Mouse (Mus musculus): ENCODE results near the gene Trappc2.

Trappc2 gene

GRCm38 (mm10) chrX:166440036-166440615 is at the start of gene Trappc2:
Trappc2 (plus strand) TSS chrX:166440574.
- DNase-seq (ENCODE audit: low spot score in 2 of 2): peak in 1 of 2 experiments; percentile 16

DNA sequence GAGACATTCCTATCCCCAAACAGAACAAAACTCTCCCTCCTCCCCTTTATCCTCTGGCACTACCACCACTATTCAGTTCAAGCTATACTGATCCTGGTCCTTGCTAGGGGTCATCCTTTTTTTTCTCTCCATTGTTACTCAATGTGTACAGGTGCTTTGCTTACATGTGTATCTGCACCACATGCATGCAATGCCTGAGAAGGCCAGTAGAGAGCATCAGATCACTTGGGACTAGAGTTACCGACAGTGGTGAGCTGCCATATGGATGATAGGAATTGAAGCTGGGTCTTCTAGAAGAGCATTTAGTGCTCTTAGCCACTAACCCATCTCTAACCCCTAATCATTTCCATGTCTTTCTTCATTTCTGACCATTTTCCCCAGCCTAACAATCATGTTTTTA is 46.6 kb upstream of the Trappc2 start:
- DNase-seq (ENCODE audit: low spot score in 2 of 2): no peak

DNA sequence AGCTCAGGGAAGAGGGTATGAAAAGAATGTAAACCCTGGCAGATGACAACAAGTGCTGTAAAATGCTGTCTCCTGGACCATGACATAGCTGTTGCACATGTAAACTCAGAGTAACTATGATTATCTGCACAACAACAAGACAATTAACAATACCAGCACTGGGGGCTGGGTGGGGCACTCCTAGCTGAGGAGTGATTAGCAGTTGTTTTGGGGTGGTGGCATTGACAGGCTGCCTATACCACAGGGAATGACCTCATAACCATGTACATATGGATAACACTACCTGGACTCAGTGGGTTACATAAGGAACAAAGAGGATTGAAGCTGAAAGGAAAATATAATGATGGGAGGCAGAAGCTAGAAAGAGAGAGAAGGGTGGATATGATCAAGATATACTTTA is 32.5 kb upstream of the Trappc2 start:
- no peak for DNase-seq (ENCODE audit: low spot score in 2 of 2)

DNA sequence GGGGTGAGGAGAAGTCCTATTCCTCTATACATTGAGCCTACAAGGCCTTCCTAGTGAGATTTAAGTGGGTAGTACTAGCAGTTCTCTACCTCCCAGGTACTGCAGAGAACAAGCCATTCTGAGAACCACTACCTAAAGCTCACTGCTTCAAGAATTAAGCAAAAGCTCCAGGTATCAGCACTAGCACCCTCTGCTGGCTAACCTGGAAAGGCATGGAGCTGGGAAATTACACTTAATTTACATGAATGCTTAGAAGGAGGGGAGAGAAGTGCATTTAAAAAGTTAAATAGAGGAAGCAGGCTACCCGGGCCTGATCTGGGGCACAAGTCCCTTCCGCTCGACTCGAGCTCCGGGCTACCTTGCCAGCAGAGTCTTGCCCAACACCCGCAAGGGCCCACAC is 24.2 kb upstream of the Trappc2 start:
- DNase-seq (ENCODE audit: low spot score in 2 of 2): peak in 1 of 2 experiments; percentile 24

- no peak for DNase-seq (ENCODE audit: low spot score in 2 of 2)
These were observed 5.6 kb upstream of the Trappc2 start for GRCm38 (mm10) chrX:166434812-166435211.

DNA sequence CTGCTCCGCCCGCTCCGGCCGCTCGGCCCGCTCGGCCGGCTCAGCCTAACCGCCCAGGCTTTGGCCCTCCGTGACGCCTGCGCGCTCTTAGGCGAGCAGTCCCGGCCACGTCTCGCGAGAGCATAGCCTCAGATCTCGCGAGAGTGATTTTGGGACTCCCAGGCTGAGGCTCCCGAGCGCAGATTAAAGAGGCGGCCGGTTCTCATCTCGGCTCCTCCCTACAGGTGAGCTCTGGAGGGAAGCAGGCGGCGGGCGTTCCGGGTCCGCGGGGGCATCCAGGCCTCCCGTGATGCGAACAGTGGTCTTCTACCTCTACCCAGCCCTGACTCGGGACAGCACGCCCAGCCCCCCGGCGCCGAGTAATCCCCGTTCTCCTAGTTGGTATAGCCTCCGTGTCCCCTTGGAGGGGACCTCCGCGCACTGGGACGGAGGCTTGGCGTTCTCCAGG is 266 bp downstream of the Trappc2 start, which contains the start of gene Ofd1:
Gene Ofd1 (minus strand): TSS at position 89 of the 448 bp plus-strand sequence.
- DNase-seq (ENCODE audit: low spot score in 2 of 2): peak; percentile 77 to 85

DNA sequence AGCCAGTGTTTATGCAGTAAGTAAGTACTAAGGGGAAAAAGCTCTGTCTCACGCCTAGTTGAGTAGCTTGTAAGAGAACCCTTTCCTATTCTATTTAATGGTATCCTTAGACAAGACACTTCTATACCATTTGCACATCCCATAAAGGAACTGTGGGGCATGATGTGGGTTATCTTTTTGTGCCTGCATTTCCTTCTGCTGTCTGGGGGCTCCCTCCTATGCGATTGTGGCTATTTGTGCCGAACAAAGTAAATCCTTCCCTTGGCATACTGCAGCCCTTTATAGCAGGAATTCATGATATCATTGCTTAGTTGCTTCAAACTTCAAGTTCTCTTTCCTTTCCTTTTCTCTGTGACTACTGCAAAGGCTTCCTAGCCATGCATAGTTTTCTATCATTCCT is 4.2 kb downstream of the Trappc2 start:
- no peak for DNase-seq (ENCODE audit: low spot score in 2 of 2)

- DNase-seq (ENCODE audit: low spot score in 2 of 2): no peak
These were observed 13.2 kb downstream of the Trappc2 start for GRCm38 (mm10) chrX:166453532-166453931.

GRCm38 (mm10) chrX:166454331-166454730 is 14.0 kb downstream of the Trappc2 start:
- no peak for DNase-seq (ENCODE audit: low spot score in 2 of 2)

DNA sequence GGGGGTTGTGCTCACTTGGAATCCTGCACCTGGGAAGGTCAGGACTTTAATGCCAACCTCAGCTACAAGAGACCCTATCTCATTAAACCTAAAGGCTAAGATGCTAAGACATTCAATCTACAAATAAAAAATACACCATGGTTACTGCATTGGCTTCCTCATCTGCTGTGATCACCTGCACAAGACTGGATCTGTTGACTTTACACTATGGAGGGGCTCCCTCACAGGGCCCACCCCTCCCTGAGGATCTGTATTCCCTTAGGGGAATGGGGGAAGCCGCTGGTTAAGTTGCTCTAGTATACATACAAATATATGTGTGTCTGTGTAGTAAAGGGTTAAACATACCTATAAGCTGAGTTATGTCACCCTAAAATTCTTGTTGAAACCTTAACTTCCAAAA is 15.2 kb downstream of the Trappc2 start:
- no peak for DNase-seq (ENCODE audit: low spot score in 2 of 2)

DNA sequence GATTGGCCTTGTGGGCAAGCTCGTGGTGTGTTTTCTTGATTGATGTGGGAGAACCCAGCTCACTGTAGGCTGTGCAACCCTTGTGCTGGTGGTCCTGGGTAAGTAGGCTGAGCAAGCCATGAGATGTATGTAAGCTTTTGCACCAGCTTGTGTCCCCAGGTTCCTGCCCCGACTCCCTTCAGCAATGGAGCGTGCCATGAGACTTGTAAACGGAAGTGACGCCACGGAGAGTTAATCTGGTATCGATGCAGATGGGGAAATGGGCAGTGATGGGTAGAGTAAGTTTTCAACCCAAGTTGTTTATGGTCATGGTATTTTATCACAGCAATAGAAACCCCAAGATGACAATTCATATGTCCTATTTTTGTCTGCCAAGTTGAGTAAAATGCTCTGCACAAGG is 27.9 kb downstream of the Trappc2 start:
- peak in 1 of 2 experiments; percentile 9 for DNase-seq (ENCODE audit: low spot score in 2 of 2)

- no peak for DNase-seq (ENCODE audit: low spot score in 2 of 2)
These were observed 32.2 kb downstream of the Trappc2 start for GRCm38 (mm10) chrX:166472612-166473011.

DNA sequence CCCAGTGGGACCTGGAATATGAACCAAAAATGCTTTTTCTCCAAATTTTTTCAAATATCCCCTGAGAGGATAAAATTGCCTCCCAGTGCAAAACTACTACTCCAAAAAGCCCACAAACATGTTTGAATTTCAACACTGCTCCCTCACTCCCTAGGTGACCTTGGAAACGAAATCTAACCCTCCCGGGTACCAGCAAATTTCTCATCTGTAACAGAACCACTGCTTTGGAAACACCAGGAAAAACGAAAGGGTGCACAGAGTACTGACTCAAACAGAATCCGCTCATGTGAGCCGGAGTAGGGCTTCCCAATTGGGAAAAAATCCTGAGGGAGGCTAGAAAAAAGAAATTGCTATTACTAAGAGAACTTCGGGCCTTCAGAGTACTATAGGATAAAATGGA is 37.0 kb downstream of the Trappc2 start:
- no peak for DNase-seq (ENCODE audit: low spot score in 2 of 2)

DNA sequence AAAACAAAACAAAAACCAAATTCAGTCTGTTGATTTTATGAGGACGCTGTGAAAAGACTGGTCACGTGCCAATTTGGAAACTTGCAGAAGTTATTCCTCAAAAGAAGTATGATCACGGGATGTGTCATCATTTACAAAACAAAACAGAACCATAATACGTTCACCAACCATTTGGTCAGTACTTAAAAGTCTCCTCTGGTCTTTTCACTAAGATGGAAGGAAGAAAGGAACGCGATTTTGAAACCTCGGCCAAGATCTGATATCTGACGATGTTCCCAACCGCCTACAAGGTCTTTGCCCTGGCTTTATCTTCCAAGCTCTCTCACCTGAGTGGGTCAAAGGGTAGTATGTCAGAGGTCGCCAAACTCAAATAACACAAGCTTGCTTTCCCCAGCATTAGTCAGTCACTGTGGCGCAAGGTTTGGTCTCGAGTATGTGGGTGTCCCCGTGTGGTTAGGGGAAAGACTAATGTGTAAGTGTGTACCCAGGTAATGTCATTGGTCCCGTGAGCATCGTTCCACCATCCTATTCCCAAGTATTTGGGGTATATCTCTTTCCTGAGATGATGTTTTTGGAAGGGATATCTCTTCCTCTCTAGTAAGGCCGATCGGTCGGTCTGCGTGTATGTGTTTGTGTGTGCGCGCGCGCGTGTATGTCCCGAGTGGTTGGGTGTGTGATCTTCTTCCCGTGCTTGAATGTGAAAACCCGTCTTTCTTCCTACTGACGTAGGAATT is 38.4 kb downstream of the Trappc2 start:
- peak; percentile 8 to 20 for DNase-seq (ENCODE audit: low spot score in 2 of 2)

- peak; percentile 86 to 91 for DNase-seq (ENCODE audit: low spot score in 2 of 2)
These were observed 39.1 kb downstream of the Trappc2 start, which contains the start of gene Rab9 for GRCm38 (mm10) chrX:166479365-166479983. Rab9 (minus strand) TSS chrX:166479867.

DNA sequence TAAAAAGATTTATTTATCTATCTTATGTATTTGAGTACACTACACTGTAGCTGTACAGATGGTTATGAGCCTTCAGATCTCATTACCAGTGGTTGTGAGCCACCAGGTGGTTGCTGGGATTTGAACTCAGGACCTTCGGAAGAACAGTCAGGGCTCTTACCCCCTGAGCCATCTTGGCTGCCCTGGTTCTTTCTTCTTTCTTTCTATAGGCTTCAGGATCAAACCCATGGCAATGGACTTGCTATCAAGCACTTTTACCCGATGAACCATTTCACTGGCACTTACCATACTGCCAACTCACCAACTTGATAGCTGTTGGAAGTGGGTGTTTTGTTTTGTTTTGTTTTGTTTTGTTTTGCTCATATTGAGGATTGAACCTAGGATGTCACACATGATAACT is 54.7 kb downstream of the Trappc2 start:
- DNase-seq (ENCODE audit: low spot score in 2 of 2): no peak

DNA sequence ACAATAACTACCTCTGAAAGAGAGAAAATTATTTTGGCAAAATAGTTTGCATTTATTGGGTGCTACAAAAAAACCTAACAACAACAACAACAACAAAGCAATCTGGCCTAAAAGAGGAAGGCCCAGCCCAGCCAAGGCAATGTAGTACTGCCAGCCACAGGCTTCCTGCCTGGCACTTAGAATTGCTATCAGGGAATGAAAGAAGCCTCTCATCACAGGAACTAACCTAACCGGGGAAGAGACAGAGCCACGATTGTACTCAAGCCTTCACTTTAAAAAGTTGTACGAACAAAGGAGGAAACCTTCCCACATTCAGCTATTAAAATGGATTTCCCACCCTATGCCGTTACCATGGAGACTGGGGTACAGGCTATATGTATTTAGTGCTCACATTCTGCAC is 57.4 kb downstream of the Trappc2 start:
- no peak for DNase-seq (ENCODE audit: low spot score in 2 of 2)

DNA sequence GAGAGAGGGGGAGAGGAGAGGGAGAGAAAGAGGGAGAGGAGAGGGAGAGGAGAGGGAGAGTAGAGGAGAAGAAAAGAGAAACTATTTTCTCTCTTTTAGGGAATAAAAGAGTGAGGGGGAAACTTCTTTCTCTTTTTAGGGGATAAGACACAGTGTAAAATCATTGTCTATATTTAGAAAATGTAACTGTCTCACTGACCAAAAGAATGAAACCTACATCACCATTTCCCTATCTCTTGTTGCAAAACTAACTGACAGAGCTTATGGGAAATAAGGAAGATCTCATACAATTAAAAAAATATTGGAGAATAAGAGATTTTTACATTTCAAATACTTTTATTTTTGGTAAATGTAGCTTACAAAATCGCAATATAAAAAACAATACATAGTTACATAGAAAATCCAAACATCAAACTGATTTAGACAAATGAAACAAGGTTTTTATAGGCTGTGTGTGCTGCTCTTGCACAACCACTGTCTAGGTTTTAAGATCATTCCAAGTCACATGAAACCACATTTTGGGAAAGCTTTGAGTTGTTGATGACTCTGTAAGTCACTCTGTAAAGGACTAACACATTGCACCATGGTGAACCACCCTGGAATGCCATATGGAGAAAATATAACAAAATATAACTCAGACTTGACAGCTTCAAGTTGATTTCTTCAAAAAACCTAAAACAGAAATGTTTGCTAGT is 59.3 kb downstream of the Trappc2 start:
- DNase-seq (ENCODE audit: low spot score in 2 of 2): no peak
